Mouse (Mus musculus) effector memory CD4-positive, alpha-beta T cell, adult 5 months (primary cell): Measurements from ENCODE around the gene Olfr1248. TPM values are rescaled to one million over a fixed set of nuclear protein-coding genes. Genes with fewer than 3 reads are reported as not detected.

ENCODE experiments used
- polyA plus RNA-seq: library from polyadenylated mRNA; unstranded; fragments of 100-300 nt; shearing (Covaris generic); gene quantifications from one replicate; pipeline ENCODE4 v1.2.1, GENCODE M21; 2017

Gene Olfr1248
- polyA plus RNA-seq: not detected

DNA sequence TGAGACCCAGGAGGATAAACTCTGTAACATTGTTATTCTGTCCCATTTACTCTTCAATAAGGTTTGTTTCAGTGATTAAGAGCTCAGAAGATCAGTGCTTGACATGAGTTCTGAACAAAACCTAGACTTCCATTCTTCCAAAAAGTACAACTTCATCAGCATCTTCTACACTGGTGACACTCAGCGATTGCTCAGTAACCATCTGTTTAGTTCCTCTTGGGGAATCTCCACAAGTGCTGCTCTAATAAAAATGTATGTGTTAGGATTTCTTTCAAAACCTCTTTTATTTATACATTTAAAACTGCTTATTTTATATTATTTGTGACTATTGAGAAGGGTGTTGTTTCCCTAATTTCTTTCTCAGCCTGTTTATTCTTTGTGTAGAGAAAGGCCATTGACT is at the start of gene Olfr1248:
Olfr1248 (minus strand) TSS at position 101 of the 400 bp plus-strand sequence.

DNA sequence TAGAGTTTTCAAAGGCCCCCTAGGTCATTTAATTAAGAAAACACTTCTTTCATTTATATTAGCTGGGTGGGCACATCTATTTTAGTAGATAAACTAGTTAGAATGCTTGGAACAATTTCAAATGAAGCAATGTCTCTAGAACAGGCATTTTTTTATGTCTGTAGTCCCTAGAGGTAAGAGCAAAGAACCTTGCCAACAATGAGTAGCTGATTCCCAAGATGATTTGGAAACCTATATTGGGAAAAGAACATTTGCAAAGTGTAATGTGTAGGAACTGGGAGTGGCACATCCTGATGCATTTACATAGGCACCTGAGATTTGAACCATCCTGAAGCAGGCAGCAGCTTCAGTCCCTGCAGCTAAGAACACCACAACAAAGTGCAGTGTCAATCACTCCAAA is 43.3 kb upstream of the Olfr1248 start, which contains the start of gene Olfr1250:
Olfr1250 (minus strand) TSS at position 101 of the 400 bp plus-strand sequence.

DNA sequence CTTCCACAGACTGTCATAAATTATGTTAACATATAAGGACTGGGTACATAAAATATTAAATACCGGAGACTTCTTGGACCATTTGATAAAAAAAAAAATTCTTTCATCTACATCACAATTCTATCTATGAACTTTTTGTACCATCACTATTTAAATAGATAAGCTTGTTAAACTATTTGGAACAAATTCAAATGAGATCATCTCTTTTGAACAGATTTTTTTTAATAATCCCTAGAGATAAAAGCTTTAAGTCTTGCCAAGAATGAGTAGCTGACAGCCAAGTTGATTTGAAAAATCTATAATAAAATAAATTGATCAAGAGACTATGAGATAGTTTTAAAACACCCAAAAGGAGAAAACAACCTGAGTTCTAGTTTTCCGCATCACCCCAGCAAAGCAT is 16.8 kb upstream of the Olfr1248 start, which contains the start of gene Olfr1249:
Olfr1249 (minus strand) TSS at position 101 of the 400 bp plus-strand sequence.

DNA sequence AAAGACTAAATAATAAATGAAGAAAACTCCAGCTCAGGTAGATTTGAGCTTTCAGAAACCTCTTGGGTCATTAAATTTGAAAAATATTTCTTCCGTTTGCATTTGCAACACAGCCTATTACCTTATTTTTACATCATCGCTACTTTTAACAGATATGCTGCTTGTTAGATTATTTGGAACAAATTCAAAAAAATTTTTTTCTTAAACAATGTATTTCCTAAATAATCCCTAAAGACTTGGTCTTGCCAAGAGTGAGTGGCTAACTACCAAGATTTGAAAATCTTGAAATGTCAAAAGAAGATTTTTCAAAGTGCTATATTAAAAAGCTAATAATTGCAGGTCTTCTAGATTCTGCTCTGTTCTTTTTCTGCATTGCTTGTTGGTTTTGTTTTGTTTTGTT is 4.0 kb downstream of the Olfr1248 start, which contains the start of gene Olfr1247:
Olfr1247 (minus strand) TSS at position 101 of the 400 bp plus-strand sequence.

DNA sequence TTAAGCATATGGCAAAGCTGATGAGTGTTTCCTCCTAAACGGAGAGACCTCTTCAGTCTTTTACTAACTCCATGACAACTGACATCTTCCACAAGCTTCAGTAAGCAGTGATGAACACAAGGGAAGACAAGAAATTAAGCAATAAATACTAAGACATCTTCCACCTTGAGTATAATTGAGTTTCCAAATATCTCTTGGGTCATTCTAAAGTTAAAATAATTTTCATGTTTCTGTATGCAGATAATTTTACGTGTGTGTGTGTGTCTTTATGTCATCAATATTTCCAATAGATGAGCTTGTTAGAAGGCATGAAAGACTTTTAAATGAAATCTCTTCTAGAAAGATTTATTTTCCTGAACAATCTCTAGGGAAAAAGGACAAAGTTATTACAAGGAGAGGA is 25.0 kb downstream of the Olfr1248 start, which contains the start of gene Olfr1246:
Olfr1246 (minus strand) TSS at position 101 of the 400 bp plus-strand sequence.

DNA sequence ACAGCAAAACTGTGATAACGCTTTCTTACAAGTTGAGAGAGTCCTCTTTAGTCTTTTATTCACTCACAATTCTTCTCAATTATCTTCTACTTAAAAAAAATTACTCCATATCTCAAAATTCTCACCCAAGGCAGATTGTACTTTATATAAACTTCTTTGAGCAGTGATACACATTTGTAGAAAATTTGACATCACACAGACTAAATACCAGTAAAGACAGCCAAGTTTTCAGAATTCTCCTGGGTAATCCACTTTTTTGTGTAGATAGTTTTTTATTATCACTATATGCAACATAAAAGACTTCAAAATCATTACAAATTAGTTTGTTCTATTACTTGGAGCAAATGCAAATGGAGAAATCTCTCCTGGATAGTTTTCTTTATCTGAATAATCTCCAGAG is 39.7 kb downstream of the Olfr1248 start, which contains the start of gene Olfr1245:
Olfr1245 (minus strand) TSS at position 101 of the 400 bp plus-strand sequence.

Other genes starting within 250 kb of the Olfr1248 start
- 0.07 TPM for gene Olfr1238, start 208.6 kb downstream of the Olfr1248 start, polyA plus RNA-seq
- not detected for gene Olfr1239, start 197.8 kb downstream of the Olfr1248 start, polyA plus RNA-seq
- gene Olfr1240, start 175.2 kb downstream of the Olfr1248 start, polyA plus RNA-seq: not detected
- gene Olfr1241, start 131.1 kb downstream of the Olfr1248 start, polyA plus RNA-seq: not detected
- gene Olfr1242, start 119.9 kb downstream of the Olfr1248 start, polyA plus RNA-seq: not detected
- gene Olfr1243, start 86.8 kb downstream of the Olfr1248 start, polyA plus RNA-seq: not detected
- gene Olfr1245, start 39.8 kb downstream of the Olfr1248 start, polyA plus RNA-seq: not detected
- gene Olfr1246, start 25.1 kb downstream of the Olfr1248 start, polyA plus RNA-seq: not detected
- not detected for gene Olfr1247, start 4.1 kb downstream of the Olfr1248 start, polyA plus RNA-seq
- not detected for gene Olfr1249, start 16.7 kb upstream of the Olfr1248 start, polyA plus RNA-seq
- not detected for gene Olfr1250, start 43.2 kb upstream of the Olfr1248 start, polyA plus RNA-seq
- gene Olfr1251, start 53.7 kb upstream of the Olfr1248 start, polyA plus RNA-seq: not detected
- not detected for gene Olfr1252, start 106.8 kb upstream of the Olfr1248 start, polyA plus RNA-seq
- not detected for gene Olfr1253, start 138.8 kb upstream of the Olfr1248 start, polyA plus RNA-seq
- not detected for gene Olfr1254, start 175.4 kb upstream of the Olfr1248 start, polyA plus RNA-seq
- gene Olfr1255, start 193.8 kb upstream of the Olfr1248 start, polyA plus RNA-seq: not detected
- not detected for gene Olfr1256, start 223.3 kb upstream of the Olfr1248 start, polyA plus RNA-seq
- not detected for gene Olfr48, start 230.0 kb upstream of the Olfr1248 start, polyA plus RNA-seq